Mouse (Mus musculus) C2C12 (cell line): Measurements from ENCODE around the gene Mn1. TPM values are rescaled to one million over a fixed set of nuclear protein-coding genes. Genes with fewer than 3 reads are reported as not detected.

ENCODE experiments used
- H3K27me3 ChIP-seq: one replicate; pipeline ENCODE4 v1.6.1; 2011; ENCODE audit not compliant: control insufficient read depth, insufficient read depth, insufficient read length
- H3K36me3 ChIP-seq: one replicate; pipeline ENCODE4 v1.6.1; 2011; ENCODE audit not compliant: control insufficient read depth, insufficient read depth
- H3K4me3 ChIP-seq: one replicate; pipeline ENCODE4 v1.5.1; 2011; ENCODE audit warnings: mild to moderate bottlenecking, control low read depth; ENCODE audit not compliant: poor library complexity, insufficient read depth, severe bottlenecking
- H3K79me2 ChIP-seq: one replicate; pipeline ENCODE4 v1.6.1; 2011; ENCODE audit not compliant: control insufficient read depth, insufficient read depth
- H3K79me3 ChIP-seq: one replicate; pipeline ENCODE4 v1.6.1; 2011; ENCODE audit warnings: low read depth, control low read depth
- H3ac ChIP-seq: one replicate; pipeline ENCODE3; 2011; ENCODE audit warnings: low read depth; ENCODE audit not compliant: control insufficient read depth, insufficient read length
- CEBPB ChIP-seq: IDR thresholded peaks from one replicate; pipeline ENCODE4 v1.6.1; 2011; ENCODE audit warnings: low read depth, mild to moderate bottlenecking, control low read depth, moderate library complexity
- CTCF ChIP-seq: IDR thresholded peaks from one replicate; pipeline ENCODE4 v1.5.1; 2011; ENCODE audit not compliant: control insufficient read depth, insufficient read depth, insufficient read length
- FOSL1 ChIP-seq: IDR thresholded peaks from one replicate; pipeline ENCODE4 v1.8.0; 2011; ENCODE audit warnings: mild to moderate bottlenecking, low read length; ENCODE audit not compliant: poor library complexity, insufficient read depth, severe bottlenecking
- MAX ChIP-seq: IDR thresholded peaks from one replicate; pipeline ENCODE4 v1.6.1; 2011; ENCODE audit warnings: mild to moderate bottlenecking, control low read depth
- MYOD1 ChIP-seq: IDR thresholded peaks from one replicate; pipeline ENCODE4 v1.6.1; 2011; ENCODE audit warnings: low read depth; ENCODE audit not compliant: control insufficient read depth, insufficient read length
- MYOG ChIP-seq: IDR thresholded peaks from one replicate; pipeline ENCODE4 v1.6.1; 2011; ENCODE audit not compliant: control insufficient read depth, insufficient read length; ENCODE audit errors: extremely low read depth
- USF1 ChIP-seq: IDR thresholded peaks from one replicate; pipeline ENCODE4 v1.6.1; 2011; ENCODE audit warnings: low read depth, mild to moderate bottlenecking, control low read depth, moderate library complexity
- polyA plus RNA-seq: library from polyadenylated mRNA; unstranded; fragments of >200 nt; fragmentation: generic; extraction: Trizol; gene quantifications from one replicate; pipeline ENCODE4 v1.2.1, GENCODE M21; 2012; ENCODE audit warnings: missing spikeins

The Mn1 gene
- polyA plus RNA-seq, 1 experiment, result not detected

- no peaks in the 10 kb centered on the region for H3K79me2 ChIP-seq
- no peaks in the 10 kb centered on the region for H3K79me3 ChIP-seq
- H3K36me3 ChIP-seq, result no peaks in the 10 kb centered on the region
- no peak overlapping the region for H3K4me3 ChIP-seq
- H3K27me3 ChIP-seq, result peaks cover 15% of the 10 kb centered on the region
- TF ChIP-seq CEBPB, result no peak
- no peak for TF ChIP-seq CTCF
- TF ChIP-seq MYOD1, result no peak
- no peak for TF ChIP-seq MYOG
- no peak overlapping the region for H3ac ChIP-seq
Observed at GRCm38 (mm10) chr5:111394198-111395053, 22.7 kb upstream of the Mn1 start.

- Histone ChIP-seq H3K4me3 (no peak overlapping the region), H3K79me3 (no peaks in the 10 kb centered on the region), H3K27me3 (peaks cover 28% of the 10 kb centered on the region), H3K36me3 (no peaks in the 10 kb centered on the region), H3K79me2 (no peaks in the 10 kb centered on the region), H3ac (no peak overlapping the region)
- TF ChIP-seq MYOG (no peak), CEBPB (no peak), MYOD1 (no peak), USF1 (no peak)
Observed at GRCm38 (mm10) chr5:111395771-111396170, 21.4 kb upstream of the Mn1 start.

- Histone ChIP-seq H3K27me3 (peaks cover 31% of the 10 kb centered on the region), H3K4me3 (no peak overlapping the region), H3K36me3 (no peaks in the 10 kb centered on the region), H3K79me3 (no peaks in the 10 kb centered on the region), H3K79me2 (no peaks in the 10 kb centered on the region), H3ac (no peak overlapping the region)
- TF ChIP-seq USF1, result no peak
- no peak for TF ChIP-seq CTCF
- TF ChIP-seq MYOG, result no peak
- no peak for TF ChIP-seq CEBPB
- no peak for TF ChIP-seq FOSL1
- TF ChIP-seq MAX, result no peak
- TF ChIP-seq MYOD1, result no peak
Observed at GRCm38 (mm10) chr5:111396199-111396598, 21.0 kb upstream of the Mn1 start.

GRCm38 (mm10) chr5:111398471-111398870, 18.7 kb upstream of the Mn1 start:
- peaks cover 51% of the 10 kb centered on the region for H3K27me3 ChIP-seq
- H3K36me3 ChIP-seq, result no peaks in the 10 kb centered on the region
- no peak for TF ChIP-seq FOSL1
- TF ChIP-seq MYOG, result no peak
- TF ChIP-seq MYOD1, result no peak
- TF ChIP-seq CEBPB, result no peak
- TF ChIP-seq USF1, result no peak

GRCm38 (mm10) chr5:111399271-111399670, 17.9 kb upstream of the Mn1 start:
- H3K4me3 ChIP-seq, result no peak overlapping the region
- no peak for TF ChIP-seq USF1
- TF ChIP-seq MYOG, result no peak
- no peak for TF ChIP-seq CTCF
- no peak for TF ChIP-seq MAX
- TF ChIP-seq MYOD1, result no peak
- no peak for TF ChIP-seq CEBPB
- no peak for TF ChIP-seq FOSL1
- peaks cover 55% of the 10 kb centered on the region for H3K27me3 ChIP-seq
- no peaks in the 10 kb centered on the region for H3K36me3 ChIP-seq
- H3K79me2 ChIP-seq, result no peaks in the 10 kb centered on the region
- H3ac ChIP-seq, result no peak overlapping the region
- H3K79me3 ChIP-seq, result no peaks in the 10 kb centered on the region

More at GRCm38 (mm10) chr5:111398471-111398870, 18.7 kb upstream of the Mn1 start:
- H3K4me3 ChIP-seq, result no peak overlapping the region
- H3K79me3 ChIP-seq, result no peaks in the 10 kb centered on the region
- H3ac ChIP-seq, result no peak overlapping the region
- no peaks in the 10 kb centered on the region for H3K79me2 ChIP-seq

- no peak for TF ChIP-seq MAX
- no peak for TF ChIP-seq MYOG
- TF ChIP-seq MYOD1, result no peak
- TF ChIP-seq CTCF, result no peak
- Histone ChIP-seq H3K36me3 (no peaks in the 10 kb centered on the region), H3K4me3 (no peak overlapping the region), H3K79me2 (no peaks in the 10 kb centered on the region), H3K79me3 (no peaks in the 10 kb centered on the region), H3ac (no peak overlapping the region), H3K27me3 (peaks cover 72% of the 10 kb centered on the region)
Observed at GRCm38 (mm10) chr5:111401879-111402650, 15.1 kb upstream of the Mn1 start.
